Mouse (Mus musculus): Measurements from ENCODE around the gene Ggt1. TPM values are rescaled to one million over a fixed set of nuclear protein-coding genes. Genes with fewer than 3 reads are reported as not detected.
A peak's percentile ranks its signal among the peaks of the same experiment; 100 is the strongest.
"Not testable (repeated sequence)": the region's sequence is repeated elsewhere in the genome, so short reads cannot be mapped to it uniquely, and the experiment has no call there.

Gene Ggt1
- polyA plus RNA-seq, 1 experiment from 2014 or later: 3.8 TPM

- peak; percentile 93 for ATAC-seq (ENCODE audit: insufficient number of reproducible peaks, insufficient read depth, low FRiP score, low read depth)
- WGBS: 1% methylated on average over 32 of the region's 52 CpGs
These were observed 44.2 kb upstream of the Ggt1 start, which contains the start of gene Snrpd3 for GRCm38 (mm10) chr10:75517073-75517757. Gene Snrpd3 (plus strand): TSS chr10:75517551.

GRCm38 (mm10) chr10:75517758-75518143 is 43.7 kb upstream of the Ggt1 start, which contains the start of gene Gucd1:
Gene Gucd1 (minus strand): TSS chr10:75517972.
- Histone ChIP-seq H3K4me2 (replicated peaks; ENCODE audit: low read depth, low read length) (peak within 1 kb of the TSS; percentile 73), H3K27ac (ENCODE audit: low read length) (peak within 1 kb of the TSS; percentile 94), H3K27me3 (ENCODE audit: control insufficient read depth, insufficient read depth, low read length) (no peaks in the 10 kb centered on the region), H3K36me3 (ENCODE audit: control insufficient read depth, insufficient read depth, low read length) (peaks cover 26% of the 10 kb centered on the region), H3K9ac (replicated peaks; ENCODE audit: low read depth, low read length) (peak within 1 kb of the TSS; percentile 91), H3K4me1 (ENCODE audit: control insufficient read depth, insufficient read depth, low read length) (peaks cover 18% of the 10 kb centered on the region), H3K9me3 (ENCODE audit: control insufficient read depth, low read depth, low read length) (no peaks in the 10 kb centered on the region), H3K4me3 (ENCODE audit: low read depth, low read length) (peak within 1 kb of the TSS; percentile 62)
- under 1% methylated on average over 20 of the region's 20 CpGs for WGBS
- peak; percentile 88 for ATAC-seq (ENCODE audit: insufficient number of reproducible peaks, insufficient read depth, low FRiP score, low read depth)

More at GRCm38 (mm10) chr10:75517073-75517757, 44.2 kb upstream of the Ggt1 start, which contains the start of gene Snrpd3:
- peak within 1 kb of the TSS; percentile 62 for H3K4me3 ChIP-seq (ENCODE audit: low read depth, low read length)
- peaks cover 23% of the 10 kb centered on the region for H3K36me3 ChIP-seq (ENCODE audit: control insufficient read depth, insufficient read depth, low read length)
- H3K4me2 ChIP-seq (replicated peaks; ENCODE audit: low read depth, low read length): peak within 1 kb of the TSS; percentile 73
- no peaks in the 10 kb centered on the region for H3K27me3 ChIP-seq (ENCODE audit: control insufficient read depth, insufficient read depth, low read length)
- H3K9me3 ChIP-seq (ENCODE audit: control insufficient read depth, low read depth, low read length): no peaks in the 10 kb centered on the region
- H3K27ac ChIP-seq (ENCODE audit: low read length): peak within 1 kb of the TSS; percentile 94
- H3K9ac ChIP-seq (replicated peaks; ENCODE audit: low read depth, low read length): peak within 1 kb of the TSS; percentile 91
- peaks cover 18% of the 10 kb centered on the region for H3K4me1 ChIP-seq (ENCODE audit: control insufficient read depth, insufficient read depth, low read length)

DNA sequence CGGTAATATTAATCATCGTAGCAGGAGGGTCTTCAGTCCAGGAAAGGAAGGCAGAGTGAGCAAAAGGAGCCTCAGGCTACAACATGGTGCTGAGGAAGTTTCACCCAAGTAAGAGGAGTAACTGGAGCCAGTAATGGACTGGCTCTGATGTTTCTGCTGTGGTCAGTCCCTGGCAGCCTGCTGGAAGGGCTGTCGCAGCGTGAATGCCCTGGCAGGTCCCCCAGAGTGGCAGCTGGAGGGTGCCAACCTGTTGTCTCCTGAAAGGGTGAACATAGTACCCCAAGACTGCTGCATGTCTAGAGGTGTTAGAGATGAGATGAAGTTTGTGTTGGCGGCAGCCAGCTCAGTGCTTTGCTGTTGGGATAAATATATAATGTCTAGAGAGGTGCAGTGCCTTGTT is 40.8 kb upstream of the Ggt1 start:
- no peak overlapping the region for H3K27ac ChIP-seq (ENCODE audit: low read length)
- H3K27me3 ChIP-seq (ENCODE audit: control insufficient read depth, insufficient read depth, low read length): no peaks in the 10 kb centered on the region
- no peak overlapping the region for H3K4me2 ChIP-seq (replicated peaks; ENCODE audit: low read depth, low read length)
- H3K36me3 ChIP-seq (ENCODE audit: control insufficient read depth, insufficient read depth, low read length): peaks cover 50% of the 10 kb centered on the region
- H3K9ac ChIP-seq (replicated peaks; ENCODE audit: low read depth, low read length): no peak overlapping the region
- ATAC-seq (ENCODE audit: insufficient number of reproducible peaks, insufficient read depth, low FRiP score, low read depth): no peak
- no peaks in the 10 kb centered on the region for H3K9me3 ChIP-seq (ENCODE audit: control insufficient read depth, low read depth, low read length)
- H3K4me3 ChIP-seq (ENCODE audit: low read depth, low read length): no peak overlapping the region
- WGBS: 97% methylated on average over 5 of the region's 5 CpGs
- peaks cover 16% of the 10 kb centered on the region for H3K4me1 ChIP-seq (ENCODE audit: control insufficient read depth, insufficient read depth, low read length)

DNA sequence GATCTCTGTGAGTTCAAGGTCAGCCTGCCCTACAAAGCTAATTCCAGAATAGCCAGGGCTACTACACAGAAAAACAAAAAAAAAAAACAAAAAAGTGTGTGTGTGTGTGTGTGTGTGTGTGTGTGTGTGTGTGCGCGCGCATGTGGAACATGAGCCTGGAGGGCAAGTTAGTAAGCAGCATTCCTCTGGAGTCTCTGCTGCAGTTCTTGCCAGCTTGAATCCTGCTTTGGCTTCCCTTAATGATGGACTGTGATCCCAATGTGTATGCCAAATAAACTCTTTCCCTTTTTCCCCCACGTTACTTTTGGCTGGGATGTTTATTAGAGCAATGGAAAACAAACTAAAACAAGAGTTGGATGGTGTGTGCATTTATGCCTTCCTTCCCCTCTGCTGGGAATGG is 39.8 kb upstream of the Ggt1 start:
- Histone ChIP-seq H3K27me3 (ENCODE audit: control insufficient read depth, insufficient read depth, low read length) (no peaks in the 10 kb centered on the region), H3K9ac (replicated peaks; ENCODE audit: low read depth, low read length) (no peak overlapping the region), H3K36me3 (ENCODE audit: control insufficient read depth, insufficient read depth, low read length) (peaks cover 56% of the 10 kb centered on the region), H3K9me3 (ENCODE audit: control insufficient read depth, low read depth, low read length) (no peaks in the 10 kb centered on the region), H3K4me3 (ENCODE audit: low read depth, low read length) (no peak overlapping the region), H3K4me2 (replicated peaks; ENCODE audit: low read depth, low read length) (no peak overlapping the region), H3K27ac (ENCODE audit: low read length) (no peak overlapping the region), H3K4me1 (ENCODE audit: control insufficient read depth, insufficient read depth, low read length) (peaks cover 6% of the 10 kb centered on the region)
- no peak for ATAC-seq (ENCODE audit: insufficient number of reproducible peaks, insufficient read depth, low FRiP score, low read depth)
- 92% methylated on average over 4 of the region's 4 CpGs for WGBS

- ATAC-seq (ENCODE audit: insufficient number of reproducible peaks, insufficient read depth, low FRiP score, low read depth): not testable (repeated sequence)
- WGBS: 97% methylated on average over 9 of the region's 9 CpGs
These were observed 36.0 kb upstream of the Ggt1 start for GRCm38 (mm10) chr10:75525450-75525849.

DNA sequence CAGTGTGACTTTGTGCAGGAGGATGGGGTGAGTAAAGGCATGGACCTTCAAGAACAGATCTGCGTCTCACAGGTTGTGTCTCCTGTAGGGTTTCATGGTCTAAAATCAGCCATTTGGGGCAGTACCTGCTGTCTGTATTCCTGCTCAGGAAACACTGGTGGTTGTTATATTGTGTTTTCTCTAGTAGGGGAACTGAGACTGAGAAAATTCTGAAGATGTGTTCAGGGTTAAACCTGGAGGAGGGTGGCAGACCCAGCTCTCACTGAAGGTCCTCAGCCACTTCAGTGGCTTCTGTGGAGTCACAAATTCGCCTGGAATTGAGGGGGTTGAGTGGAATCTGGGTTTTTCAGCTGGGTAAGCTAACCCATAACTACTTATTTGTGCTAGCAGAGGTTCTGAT is 31.1 kb upstream of the Ggt1 start:
- Histone ChIP-seq H3K4me2 (replicated peaks; ENCODE audit: low read depth, low read length) (no peak overlapping the region), H3K36me3 (ENCODE audit: control insufficient read depth, insufficient read depth, low read length) (peaks cover 33% of the 10 kb centered on the region)
- WGBS: 78% methylated on average over 2 of the region's 2 CpGs

More at GRCm38 (mm10) chr10:75525450-75525849, 36.0 kb upstream of the Ggt1 start:
- H3K4me2 ChIP-seq (replicated peaks; ENCODE audit: low read depth, low read length); H3K4me1 ChIP-seq (ENCODE audit: control insufficient read depth, insufficient read depth, low read length); H3K27me3 ChIP-seq (ENCODE audit: control insufficient read depth, insufficient read depth, low read length); H3K9me3 ChIP-seq (ENCODE audit: control insufficient read depth, low read depth, low read length); H3K9ac ChIP-seq (replicated peaks; ENCODE audit: low read depth, low read length); H3K4me3 ChIP-seq (ENCODE audit: low read depth, low read length); H3K27ac ChIP-seq (ENCODE audit: low read length): not testable (repeated sequence)
- H3K36me3 ChIP-seq (ENCODE audit: control insufficient read depth, insufficient read depth, low read length): peaks cover 45% of the 10 kb centered on the region

GRCm38 (mm10) chr10:75531532-75532090 is 29.8 kb upstream of the Ggt1 start:
- no peak for ATAC-seq (ENCODE audit: insufficient number of reproducible peaks, insufficient read depth, low FRiP score, low read depth)
- Histone ChIP-seq H3K4me1 (ENCODE audit: control insufficient read depth, insufficient read depth, low read length) (no peaks in the 10 kb centered on the region), H3K36me3 (ENCODE audit: control insufficient read depth, insufficient read depth, low read length) (peaks cover 26% of the 10 kb centered on the region), H3K4me2 (replicated peaks; ENCODE audit: low read depth, low read length) (no peak overlapping the region), H3K27ac (ENCODE audit: low read length) (no peak overlapping the region), H3K9me3 (ENCODE audit: control insufficient read depth, low read depth, low read length) (no peaks in the 10 kb centered on the region), H3K27me3 (ENCODE audit: control insufficient read depth, insufficient read depth, low read length) (no peaks in the 10 kb centered on the region), H3K4me3 (ENCODE audit: low read depth, low read length) (no peak overlapping the region), H3K9ac (replicated peaks; ENCODE audit: low read depth, low read length) (no peak overlapping the region)
- 89% methylated on average over 9 of the region's 9 CpGs for WGBS

More for the DNA sequence above, 31.1 kb upstream of the Ggt1 start:
- Histone ChIP-seq H3K27me3 (ENCODE audit: control insufficient read depth, insufficient read depth, low read length) (no peaks in the 10 kb centered on the region), H3K9me3 (ENCODE audit: control insufficient read depth, low read depth, low read length) (no peaks in the 10 kb centered on the region), H3K27ac (ENCODE audit: low read length) (no peak overlapping the region), H3K9ac (replicated peaks; ENCODE audit: low read depth, low read length) (no peak overlapping the region), H3K4me3 (ENCODE audit: low read depth, low read length) (no peak overlapping the region), H3K4me1 (ENCODE audit: control insufficient read depth, insufficient read depth, low read length) (no peaks in the 10 kb centered on the region)
- no peak for ATAC-seq (ENCODE audit: insufficient number of reproducible peaks, insufficient read depth, low FRiP score, low read depth)

- no peaks in the 10 kb centered on the region for H3K27me3 ChIP-seq (ENCODE audit: control insufficient read depth, insufficient read depth, low read length)
- WGBS: 94% methylated on average over 8 of the region's 8 CpGs
- H3K4me3 ChIP-seq (ENCODE audit: low read depth, low read length): no peak overlapping the region
- H3K4me2 ChIP-seq (replicated peaks; ENCODE audit: low read depth, low read length): no peak overlapping the region
- peaks cover 26% of the 10 kb centered on the region for H3K36me3 ChIP-seq (ENCODE audit: control insufficient read depth, insufficient read depth, low read length)
- no peak overlapping the region for H3K9ac ChIP-seq (replicated peaks; ENCODE audit: low read depth, low read length)
- H3K27ac ChIP-seq (ENCODE audit: low read length): no peak overlapping the region
- no peak for ATAC-seq (ENCODE audit: insufficient number of reproducible peaks, insufficient read depth, low FRiP score, low read depth)
- H3K9me3 ChIP-seq (ENCODE audit: control insufficient read depth, low read depth, low read length): no peaks in the 10 kb centered on the region
- no peaks in the 10 kb centered on the region for H3K4me1 ChIP-seq (ENCODE audit: control insufficient read depth, insufficient read depth, low read length)
These were observed 27.2 kb upstream of the Ggt1 start for GRCm38 (mm10) chr10:75534216-75534615.
